Mouse (Mus musculus): Measurements from ENCODE around the gene Adam33.

DNA sequence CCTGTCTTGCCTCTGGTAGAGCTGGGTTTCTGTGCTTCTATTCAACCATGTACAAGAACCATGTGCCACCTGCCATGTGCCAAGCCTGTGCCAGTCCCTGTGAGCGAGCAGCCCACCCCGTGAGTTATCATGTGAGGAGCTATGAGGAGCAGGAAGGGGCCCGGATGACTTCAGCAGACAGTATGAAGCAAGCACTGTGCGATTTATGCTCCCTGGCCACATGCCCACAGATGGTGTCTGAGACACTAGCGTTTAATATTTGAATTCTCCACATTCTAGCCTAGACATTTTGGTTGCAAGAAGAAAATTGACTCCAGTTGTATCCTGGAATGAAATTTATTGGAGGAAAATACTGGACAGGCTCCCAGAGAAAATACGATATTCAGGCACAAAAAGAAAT is 3.9 kb upstream of the Adam33 start:
- TF ChIP-seq CTCF (conservative IDR thresholded peaks at IDR 0.05; ENCODE audit: low read length), result no peak
- no peak for TF ChIP-seq NANOG (IDR thresholded peaks at IDR 0.05; ENCODE audit: borderline replicate concordance, low read length)
